Mouse (Mus musculus) E14TG2a.4 (cell line): ENCODE data around the gene Ano6.

ENCODE experiments used
- CTCF ChIP-seq: conservative IDR thresholded peaks from 2 replicates; pipeline ENCODE4 v1.5.1; 2014; ENCODE audit warnings: low read length
- NANOG ChIP-seq: IDR thresholded peaks from 2 replicates; pipeline ENCODE4 v1.6.1; 2014; ENCODE audit warnings: borderline replicate concordance, low read length, mixed read lengths
- POU5F1 ChIP-seq: IDR thresholded peaks from 2 replicates; pipeline ENCODE4 v1.6.1; 2014; ENCODE audit warnings: low read length, borderline replicate concordance

DNA sequence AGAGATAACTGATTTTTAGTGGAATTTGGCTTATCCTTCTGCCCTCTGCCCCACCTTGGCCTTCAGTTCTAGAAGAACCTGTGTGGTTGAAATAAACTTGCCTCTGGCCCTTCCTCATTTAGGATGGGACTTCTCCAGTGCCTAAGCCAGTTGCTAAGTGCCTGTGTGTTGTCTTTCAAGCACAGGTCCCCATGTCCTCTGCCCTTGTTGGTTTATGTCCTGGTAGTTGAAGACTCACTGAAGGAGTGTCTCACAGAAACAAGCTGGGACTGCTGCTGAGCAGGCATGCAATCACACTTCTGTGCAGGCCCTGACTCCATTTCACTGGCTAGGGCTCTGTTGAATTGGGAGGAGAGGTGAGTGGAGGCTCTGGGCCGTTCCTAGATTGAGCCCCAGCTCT is 46.9 kb downstream of the Ano6 start:
- TF ChIP-seq CTCF (no peak), POU5F1 (no peak), NANOG (no peak)
